Mouse (Mus musculus): ENCODE data around the gene Tnfrsf19.

The Tnfrsf19 gene

DNA sequence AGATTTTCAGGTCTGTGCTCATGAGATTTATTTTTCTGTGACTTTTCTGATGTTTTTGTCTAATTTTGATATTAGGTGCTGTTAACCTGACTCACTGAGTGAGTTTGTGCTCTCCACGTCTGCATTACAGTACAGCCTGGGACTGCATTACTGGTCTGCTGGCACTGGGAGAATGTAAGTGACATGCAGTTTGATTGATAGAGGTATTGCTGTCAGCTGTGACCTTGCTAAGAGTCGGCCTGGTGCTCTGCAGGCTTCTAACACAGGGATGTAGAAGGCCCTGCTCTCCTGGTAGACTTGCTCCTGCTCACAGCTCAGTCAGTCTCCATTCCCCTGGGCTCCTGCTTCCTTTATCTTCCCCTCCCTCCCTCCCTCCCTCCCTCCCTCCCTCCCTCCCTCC lies 25.3 kb downstream of the Tnfrsf19 start:
- DNase-seq (ENCODE audit: low spot score), result no peak

DNA sequence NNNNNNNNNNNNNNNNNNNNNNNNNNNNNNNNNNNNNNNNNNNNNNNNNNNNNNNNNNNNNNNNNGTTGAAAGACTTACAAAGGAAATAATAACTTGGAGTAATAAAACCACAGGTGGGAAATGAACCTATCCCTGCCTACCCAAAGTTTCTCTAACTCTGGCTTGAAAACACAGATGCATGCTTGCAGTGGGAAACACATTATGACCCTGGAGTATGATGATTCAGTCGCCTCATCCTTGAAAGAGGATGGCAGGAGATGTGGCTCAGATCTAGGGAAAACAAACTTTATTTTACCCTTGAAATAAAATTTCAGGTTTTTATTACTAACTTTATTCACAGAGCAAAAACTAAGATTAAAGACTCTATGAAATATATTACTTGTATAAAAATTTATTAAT lies 26.4 kb downstream of the Tnfrsf19 start:
- DNase-seq (ENCODE audit: low spot score), result no peak

DNA sequence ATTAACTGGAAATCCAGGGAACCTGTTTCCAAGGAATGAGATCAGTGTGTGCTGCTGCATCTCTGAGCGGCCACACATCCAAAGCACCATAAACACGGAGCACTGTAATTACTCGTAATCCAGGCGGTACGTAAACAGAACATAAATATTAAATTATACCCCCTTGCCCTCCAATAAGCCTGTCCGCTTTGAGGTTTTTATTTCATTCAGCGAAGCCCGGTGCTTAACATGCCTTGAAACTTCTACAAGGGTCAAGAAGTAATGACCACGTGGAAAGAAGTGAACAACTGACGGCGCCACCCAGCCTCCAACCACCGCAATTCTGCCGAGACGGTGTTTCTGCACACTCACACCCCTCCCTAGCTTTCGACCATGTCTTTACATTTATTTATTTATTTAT lies 31.7 kb downstream of the Tnfrsf19 start:
- DNase-seq (ENCODE audit: low spot score), result no peak

DNA sequence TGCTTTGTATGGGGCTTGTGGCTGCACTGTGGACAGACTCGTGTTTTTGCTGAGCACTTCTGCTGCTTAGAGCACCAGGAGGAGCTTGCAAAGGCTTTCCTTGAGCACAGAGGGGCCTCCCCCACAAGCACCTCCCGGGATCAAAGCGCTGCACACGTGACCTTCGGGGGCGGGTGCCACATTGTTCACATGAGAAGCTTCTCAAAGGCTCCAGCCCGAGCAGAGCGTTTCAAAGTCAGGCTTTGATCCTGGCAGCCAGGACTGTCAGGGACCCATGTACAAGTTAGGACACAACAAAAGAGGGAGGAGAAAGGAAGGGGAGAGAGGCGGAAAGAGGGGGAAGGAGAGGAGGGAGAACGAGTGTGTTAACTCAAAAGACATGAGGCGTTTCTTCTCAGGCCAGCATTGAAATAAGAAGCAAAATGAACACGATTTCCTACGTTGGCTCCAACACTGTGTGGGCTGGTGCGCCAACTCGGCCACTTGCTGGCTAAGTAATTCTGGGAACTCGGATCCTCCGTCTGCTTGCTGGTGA lies 33.8 kb downstream of the Tnfrsf19 start:
- DNase-seq (ENCODE audit: low spot score), result no peak

DNA sequence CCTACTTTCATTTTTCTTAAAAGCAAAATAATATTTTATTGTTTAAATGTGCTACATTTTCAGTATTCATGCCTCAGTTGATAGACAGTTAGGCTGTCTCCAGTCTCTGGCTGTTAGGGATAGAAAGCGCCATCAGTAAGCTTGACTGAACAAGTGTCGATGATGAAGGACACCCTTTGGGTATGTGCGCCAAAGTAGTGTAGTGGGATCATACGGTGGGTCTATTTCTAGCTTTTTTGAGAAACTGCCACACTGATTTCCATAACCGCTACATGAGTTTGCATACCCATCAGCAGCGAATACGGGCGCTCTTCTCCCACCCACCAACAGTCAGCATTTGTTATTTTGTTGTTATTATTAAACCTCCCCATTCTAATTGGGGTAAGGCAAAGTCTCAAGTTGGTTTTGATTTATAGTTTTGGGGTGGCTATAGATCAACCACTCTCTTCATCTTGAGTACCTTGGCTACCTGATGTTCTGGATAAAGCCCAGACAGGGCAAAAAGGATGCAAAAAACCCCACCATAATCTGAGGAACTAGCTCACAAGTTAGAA lies 34.6 kb downstream of the Tnfrsf19 start:
- no peak for DNase-seq (ENCODE audit: low spot score)

DNA sequence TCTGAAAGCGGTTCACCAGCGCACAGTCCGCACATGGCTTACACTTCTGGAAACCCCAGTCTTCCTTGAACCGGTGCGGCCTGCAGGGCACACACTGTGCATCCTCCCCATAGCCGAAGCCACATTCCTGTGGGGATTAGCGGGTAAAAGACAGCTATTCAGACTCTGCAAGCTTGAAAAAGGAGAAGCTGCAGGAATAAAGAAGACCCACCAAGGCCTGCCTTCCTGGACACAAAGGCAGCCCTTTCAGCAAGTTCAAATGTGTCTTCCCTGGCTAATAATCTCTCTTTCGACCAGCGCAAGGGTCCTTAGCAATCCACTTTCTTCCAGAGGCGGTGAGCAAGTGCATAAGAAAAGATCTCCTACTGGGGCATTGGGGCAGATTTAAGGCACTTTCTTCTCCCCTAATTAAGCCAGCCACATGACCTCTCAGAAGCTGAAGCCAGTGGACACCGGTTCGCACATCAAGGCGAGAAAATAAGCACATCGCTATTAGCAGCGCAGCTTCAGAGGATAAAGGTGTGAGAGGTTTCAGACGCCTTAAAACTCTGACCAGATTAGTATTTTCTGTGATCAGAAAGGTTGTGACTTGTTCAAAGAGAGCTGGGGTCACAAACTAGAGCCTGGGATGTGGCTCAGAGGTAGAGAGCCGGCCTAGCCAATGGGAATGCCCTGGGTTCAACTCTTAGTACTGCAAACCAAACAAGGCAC lies 41.0 kb downstream of the Tnfrsf19 start:
- DNase-seq (ENCODE audit: low spot score), result no peak

DNA sequence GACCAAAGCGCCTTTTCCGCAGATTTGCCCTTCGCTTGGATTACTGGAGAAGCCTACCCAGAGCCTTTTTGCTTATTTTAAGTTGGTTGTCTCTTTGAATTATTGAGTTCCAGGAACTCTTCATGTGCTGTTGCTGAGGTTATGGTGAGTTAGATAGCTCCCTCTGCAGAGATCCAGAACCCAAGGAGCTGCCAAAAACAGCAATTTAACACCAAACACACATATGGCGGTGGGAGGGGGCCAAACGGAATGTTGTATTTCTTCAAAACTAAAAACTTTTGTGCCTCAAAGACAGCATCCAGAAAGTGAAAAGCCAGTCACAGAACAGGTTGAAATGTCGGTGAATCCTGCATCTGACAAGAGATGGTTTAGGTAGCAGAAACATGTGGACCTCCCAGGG lies 42.6 kb downstream of the Tnfrsf19 start:
- DNase-seq (ENCODE audit: low spot score), result no peak

DNA sequence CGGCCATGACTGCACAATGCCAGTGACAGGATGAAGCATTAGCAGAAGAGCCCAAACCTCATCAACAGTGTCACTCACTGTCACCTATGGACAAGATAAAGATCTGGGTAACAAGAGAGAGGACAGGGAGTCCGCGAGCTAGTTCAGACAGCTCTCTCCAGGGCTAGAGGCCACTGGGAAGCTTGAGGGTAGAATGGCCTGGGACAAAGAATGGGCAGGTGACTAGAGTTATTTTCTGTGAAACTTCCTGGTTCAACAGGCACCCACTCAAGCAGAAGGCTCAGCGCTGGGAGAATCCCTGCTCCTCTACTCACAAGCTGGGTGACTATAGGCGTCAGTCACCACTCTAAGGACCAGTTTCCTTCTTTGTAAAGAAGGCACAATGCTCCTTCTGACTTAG lies 46.2 kb downstream of the Tnfrsf19 start:
- no peak for DNase-seq (ENCODE audit: low spot score)

DNA sequence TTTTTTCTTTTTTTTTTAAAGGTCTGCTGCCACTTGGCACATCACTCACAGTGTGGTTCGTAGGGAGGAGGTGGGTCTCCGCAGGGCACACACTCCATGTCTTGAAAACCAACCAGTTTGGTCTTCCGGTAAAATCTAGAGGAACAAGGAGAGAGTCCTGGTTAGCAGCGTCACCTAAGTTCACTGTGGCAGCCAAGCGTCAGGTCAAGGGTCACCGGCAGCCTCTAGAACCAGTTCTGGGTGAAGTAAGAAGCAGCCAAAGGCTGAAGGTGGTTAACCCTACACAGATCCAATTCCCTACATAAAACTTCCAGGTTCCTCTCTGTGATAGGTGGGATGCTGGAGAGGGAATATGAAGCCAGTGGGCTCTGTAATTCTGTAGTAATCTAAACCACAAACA lies 49.7 kb downstream of the Tnfrsf19 start:
- DNase-seq (ENCODE audit: low spot score), result no peak

DNA sequence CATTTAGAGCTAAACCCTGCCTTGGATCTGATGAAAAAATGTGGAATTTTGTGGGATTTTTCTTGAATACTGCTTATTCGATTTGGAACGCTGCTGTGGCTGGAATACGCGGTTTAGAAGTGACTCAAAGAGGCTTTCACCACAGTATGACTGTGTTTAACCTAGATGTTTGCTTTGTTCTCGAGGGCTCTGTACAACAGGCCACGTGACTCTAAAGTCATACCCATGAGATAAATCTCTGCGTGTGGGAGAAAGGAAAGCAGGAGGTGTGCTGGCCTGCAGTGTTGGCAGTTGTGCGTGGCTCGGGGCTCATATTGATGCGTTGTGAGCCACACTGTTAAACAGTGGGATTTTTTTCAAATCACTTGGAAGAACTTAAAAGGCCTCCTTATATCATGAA lies 52.8 kb downstream of the Tnfrsf19 start:
- no peak for DNase-seq (ENCODE audit: low spot score)

DNA sequence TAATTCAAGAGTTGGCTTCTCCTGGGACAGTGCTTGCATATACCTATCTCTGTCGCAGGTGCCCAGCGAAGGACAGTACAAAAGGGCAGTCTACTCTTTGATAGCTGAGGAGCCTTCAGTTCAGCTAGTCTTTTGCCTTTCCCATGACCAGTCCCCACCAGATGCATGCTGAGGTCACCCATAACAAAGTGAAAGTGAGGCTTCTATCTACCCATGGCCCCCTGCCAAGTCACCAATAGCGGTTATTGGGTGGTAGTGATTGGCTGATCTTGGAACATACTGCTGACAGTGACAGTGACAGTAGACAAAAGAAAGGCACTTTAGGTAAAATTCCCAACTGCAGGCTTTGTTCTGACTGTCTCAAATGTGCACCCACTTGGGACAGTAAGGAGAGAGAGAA lies 53.2 kb downstream of the Tnfrsf19 start:
- no peak for DNase-seq (ENCODE audit: low spot score)

DNA sequence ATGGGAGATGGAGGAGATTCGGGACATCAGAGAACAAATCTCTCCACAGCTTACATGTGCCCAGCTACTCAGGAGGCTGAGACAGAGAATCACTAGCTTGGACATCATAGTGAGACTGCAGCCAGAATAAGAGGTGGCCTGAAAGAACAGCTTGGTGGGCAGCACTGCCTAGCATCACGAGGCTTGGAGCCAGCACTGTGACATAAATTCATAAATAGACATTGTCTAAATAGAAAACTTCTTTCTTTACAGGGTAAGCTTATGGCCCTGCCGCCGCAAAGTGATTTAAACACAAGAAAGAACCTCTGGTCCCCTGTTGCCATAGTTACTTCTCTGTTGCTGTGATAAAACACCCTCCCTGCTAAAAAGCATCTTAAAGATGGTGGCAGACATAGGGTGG lies 54.1 kb downstream of the Tnfrsf19 start:
- no peak for DNase-seq (ENCODE audit: low spot score)

DNA sequence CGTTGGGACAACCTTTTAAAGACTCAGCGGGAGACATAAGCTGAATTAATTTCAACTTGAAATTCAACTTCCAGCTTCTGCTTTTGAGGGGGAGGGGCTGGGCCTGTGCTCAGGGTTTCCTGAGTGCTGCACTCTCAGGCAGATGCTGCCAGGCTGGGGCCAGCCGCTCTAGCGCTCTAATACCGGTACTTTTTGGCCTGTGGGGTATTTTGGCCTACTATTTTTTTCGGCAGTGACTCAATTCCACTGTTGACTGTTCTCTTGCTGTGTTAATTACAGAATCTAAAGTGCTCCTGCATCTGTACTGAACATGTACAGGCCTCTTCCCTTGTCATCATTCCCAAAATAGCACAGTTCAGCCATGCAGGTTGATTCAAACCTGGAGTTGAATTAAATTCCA lies 58.1 kb downstream of the Tnfrsf19 start:
- no peak for DNase-seq (ENCODE audit: low spot score)

DNA sequence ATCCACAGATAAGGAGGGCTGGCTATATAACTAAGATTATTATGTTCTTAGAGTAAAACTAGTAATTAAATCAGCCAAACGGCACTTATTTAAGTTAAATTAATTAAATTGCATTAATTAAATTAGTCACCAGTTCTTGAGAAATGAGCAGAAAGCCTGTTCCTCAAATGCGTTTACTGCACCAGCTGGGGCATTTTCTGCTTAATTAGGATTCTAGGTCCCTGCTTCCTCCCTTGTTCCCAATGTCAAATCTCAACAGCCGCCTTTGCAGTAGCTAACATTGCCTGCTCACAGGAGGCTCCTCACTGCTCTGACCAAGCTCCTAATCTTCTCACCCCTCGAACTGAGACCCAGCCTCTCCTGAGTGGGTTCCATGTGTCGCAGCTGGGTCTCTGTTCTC lies 59.4 kb downstream of the Tnfrsf19 start:
- no peak for DNase-seq (ENCODE audit: low spot score)

DNA sequence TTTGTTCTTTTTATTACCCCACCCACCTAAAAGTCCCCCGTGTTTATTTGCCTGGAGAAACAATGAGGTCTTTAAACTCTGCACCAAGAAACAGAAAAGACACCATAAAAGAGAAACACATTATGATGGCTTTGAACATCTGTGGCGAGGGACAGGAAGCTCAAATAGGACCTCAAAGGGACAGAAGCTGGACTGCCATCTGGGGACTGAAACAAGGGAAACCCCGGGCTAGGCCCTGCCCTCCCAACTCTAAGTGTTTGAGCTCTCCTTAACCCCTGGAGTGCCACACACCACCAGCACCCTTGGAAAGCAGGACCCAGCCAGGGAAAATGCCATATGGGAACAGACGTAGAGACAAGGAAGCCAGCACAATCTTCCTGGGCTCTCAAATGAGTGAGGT lies 61.2 kb downstream of the Tnfrsf19 start:
- DNase-seq (ENCODE audit: low spot score), result no peak

DNA sequence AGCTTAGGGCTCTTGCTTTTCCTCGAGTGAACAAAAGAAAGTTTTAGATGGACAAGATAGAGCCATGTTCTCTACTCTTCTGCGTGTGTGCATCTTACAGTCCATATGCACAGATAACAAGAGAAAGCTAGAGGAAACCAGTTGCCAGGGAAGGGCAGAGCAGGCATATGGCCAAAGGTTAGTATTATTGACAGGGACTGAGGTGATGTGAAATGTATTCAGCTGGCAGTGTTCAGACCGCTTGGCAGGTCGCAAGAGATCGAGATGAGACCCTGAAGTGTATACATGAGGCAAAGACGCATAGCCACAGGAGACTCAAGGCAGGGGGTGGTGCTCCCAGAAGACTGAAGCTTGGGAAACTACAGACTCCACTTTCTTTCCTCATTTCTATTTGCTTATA lies 62.0 kb downstream of the Tnfrsf19 start:
- DNase-seq (ENCODE audit: low spot score), result no peak

DNA sequence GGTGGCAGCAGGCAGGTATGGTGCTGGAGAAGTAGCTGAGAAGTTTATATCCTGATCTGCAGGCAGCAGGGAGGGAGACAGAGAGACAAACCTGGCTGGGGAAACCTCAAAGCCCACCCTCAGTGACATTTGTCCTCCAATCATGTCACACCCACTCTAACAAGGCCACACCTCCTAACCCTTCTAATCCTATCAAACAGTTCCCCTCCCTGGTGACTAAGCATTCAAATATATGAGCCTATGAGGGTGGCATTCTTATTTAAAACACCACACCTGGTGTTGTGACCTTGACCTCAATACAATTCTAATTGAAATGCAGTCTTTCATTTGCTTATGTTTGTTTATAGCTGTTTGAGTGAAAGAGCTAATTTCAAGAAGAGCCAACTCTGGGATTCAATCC lies 64.2 kb downstream of the Tnfrsf19 start:
- no peak for DNase-seq (ENCODE audit: low spot score)

DNA sequence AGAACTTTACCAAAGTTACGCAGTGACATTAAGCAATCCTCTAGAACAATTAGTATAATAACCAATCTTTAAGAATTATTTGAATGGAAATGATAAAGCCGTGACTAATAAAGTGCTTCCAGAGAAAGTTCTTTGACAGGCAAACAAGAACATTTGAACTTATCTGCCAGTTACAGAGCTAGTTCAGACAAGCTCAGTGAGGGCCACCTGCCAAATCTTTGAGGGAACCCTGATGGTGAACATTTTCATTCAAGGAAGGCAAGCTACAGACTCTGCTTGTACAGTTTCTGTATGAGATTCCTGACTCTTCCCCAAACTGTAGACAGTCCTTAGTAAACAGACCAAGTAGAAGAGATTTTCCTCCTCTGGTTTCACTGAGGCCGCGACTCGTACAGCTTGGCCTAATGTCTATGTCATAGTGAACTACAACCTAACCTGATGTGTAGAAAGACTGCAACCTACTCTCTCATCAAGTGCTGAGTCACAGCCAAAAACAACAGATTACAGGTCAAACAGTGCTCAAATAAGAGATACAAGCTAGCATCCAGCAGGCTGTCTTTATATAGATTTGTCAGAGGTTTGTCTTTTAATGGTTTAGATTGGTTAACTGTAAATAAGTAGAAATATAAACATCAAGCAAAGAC lies 65.9 kb downstream of the Tnfrsf19 start:
- no peak for DNase-seq (ENCODE audit: low spot score)

DNA sequence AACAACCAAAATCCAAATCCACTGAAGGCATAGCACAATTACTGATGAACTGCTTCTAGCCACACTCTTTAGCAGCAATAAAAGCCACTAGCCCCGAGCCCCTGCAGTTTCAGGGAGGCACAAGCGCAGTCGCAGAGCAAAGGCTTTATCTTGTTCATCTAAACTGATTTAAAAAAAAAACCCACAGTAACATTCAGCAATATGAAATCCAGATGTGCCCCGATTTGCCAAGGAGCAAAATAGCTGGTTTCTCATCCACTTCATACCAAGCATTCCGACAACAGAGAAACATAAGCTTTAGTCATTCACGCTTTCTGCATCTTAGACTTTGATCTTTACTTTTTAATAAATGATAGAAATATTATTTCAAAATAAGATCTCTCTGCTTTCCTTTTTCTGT lies 68.2 kb downstream of the Tnfrsf19 start:
- DNase-seq (ENCODE audit: low spot score), result no peak

DNA sequence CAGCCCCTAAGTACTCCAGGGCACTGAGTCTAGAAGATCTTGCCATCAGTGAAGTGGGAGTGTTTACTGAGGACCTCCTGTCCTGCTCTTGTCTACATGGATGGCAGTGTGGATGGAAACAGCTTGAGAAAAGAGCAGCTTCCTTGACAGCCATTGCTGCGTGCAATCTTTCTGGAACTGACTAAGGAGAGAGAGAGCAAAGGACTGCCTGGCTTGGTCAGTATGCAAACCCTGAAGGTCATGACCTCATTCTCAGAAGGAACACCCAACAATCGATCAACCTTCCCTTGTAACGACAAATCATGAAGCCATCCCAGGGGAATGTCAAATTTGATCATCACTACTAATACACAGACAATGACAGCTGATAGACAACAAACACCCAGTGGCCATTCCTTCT lies 70.1 kb downstream of the Tnfrsf19 start:
- DNase-seq (ENCODE audit: low spot score), result no peak

DNA sequence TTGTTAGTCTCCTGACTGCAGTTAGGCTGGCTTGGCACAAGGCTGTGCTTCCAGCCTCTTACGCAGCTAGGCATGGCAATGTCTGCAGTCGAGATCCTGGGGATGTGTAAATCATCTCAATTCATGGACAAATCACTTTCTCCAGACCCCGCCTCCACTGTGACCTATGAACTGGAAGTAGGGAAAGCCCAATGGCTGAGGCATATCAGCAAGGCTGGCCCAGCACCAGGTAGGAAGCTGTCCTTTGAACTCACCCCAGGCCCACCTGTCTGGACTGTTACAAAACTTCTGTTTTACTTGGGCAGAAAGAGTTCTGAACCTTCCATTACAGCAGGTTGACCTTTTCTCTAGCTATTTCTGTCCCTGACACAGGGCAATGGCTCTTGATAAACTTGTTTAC lies 70.6 kb downstream of the Tnfrsf19 start:
- DNase-seq (ENCODE audit: low spot score), result no peak

DNA sequence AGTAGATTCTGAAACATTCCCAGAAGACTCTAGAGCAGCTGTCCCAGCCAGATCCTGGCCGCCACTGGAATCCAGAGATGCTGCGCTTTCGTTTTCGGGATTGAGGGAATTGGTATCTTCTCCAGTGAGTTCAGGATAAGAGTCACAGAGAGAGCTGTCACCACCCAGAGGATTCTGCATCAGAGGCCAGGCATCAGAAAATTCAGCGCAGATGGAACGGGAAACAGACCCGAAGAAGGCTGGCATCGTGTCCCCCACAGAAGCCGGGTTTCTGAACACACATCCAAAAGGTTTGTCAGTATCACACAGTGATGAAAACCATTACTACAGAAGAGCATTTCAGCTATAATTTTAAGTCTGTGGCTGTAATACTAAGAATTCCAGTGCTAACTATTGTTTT lies 75.3 kb downstream of the Tnfrsf19 start:
- DNase-seq (ENCODE audit: low spot score), result no peak

DNA sequence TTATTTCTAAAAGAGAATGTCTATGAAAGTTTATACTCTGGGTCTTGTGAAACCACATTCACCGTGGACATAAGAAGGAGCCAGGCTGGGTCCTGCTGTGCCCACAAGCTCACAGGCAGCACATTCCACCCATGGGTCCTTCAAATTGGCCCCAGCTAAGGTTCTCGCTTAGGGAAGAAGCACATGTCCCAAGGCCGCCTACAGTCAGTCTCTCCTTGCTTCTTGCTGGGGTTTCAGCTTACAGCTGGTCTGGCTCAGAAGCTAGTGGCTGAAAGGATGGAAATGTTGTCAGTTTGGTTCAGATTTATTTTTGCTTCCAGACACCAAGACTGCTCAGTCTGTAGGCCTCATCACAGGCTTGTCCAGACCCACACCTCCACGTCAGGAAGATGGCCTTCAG lies 80.2 kb downstream of the Tnfrsf19 start:
- DNase-seq (ENCODE audit: low spot score), result no peak

Measured in c-Kit-positive CD71-positive TER-119-positive erythroid progenitor cells, embryonic 14.5 days (primary cell).